Mouse (Mus musculus) midbrain, embryonic 13.5 days (tissue): ENCODE measurements around the gene Slc35g1. TPM values are rescaled to one million over a fixed set of nuclear protein-coding genes. Genes with fewer than 3 reads are reported as not detected.
"Not testable (repeated sequence)": the region's sequence is repeated elsewhere in the genome, so short reads cannot be mapped to it uniquely, and the experiment has no call there.

Experiments
- ATAC-seq: fragments of 200-750 bp; cut with Nextera tagmentation; 2 replicates; pipeline ENCODE4 v1.8.0; 2017; ENCODE audit warnings: mild to moderate bottlenecking, moderate TSS enrichment, moderate library complexity
- H3K27ac ChIP-seq: fragments of 300-500 bp; sonication (generic); 2 replicates; pipeline ENCODE4 v1.5.1; 2015; ENCODE audit warnings: inconsistent platforms, mild to moderate bottlenecking, moderate library complexity
- H3K27me3 ChIP-seq: fragments of 300-500 bp; sonication (generic); 2 replicates; pipeline ENCODE4 v1.6.1; 2015; ENCODE audit warnings: mild to moderate bottlenecking, inconsistent platforms
- H3K36me3 ChIP-seq: fragments of 300-500 bp; sonication (generic); 2 replicates; pipeline ENCODE4 v1.6.1; 2015; ENCODE audit warnings: mild to moderate bottlenecking, inconsistent platforms
- H3K4me1 ChIP-seq: fragments of 300-500 bp; sonication (generic); replicated peaks from 2 replicates; pipeline ENCODE4 v1.6.1; 2015; ENCODE audit warnings: inconsistent platforms
- H3K4me2 ChIP-seq: fragments of 300-500 bp; sonication (generic); replicated peaks from 2 replicates; pipeline ENCODE4 v1.6.1; 2015; ENCODE audit warnings: moderate library complexity, mild to moderate bottlenecking, inconsistent platforms
- H3K4me3 ChIP-seq: fragments of 300-500 bp; sonication (generic); replicated peaks from 2 replicates; pipeline ENCODE4 v1.5.1; 2015; ENCODE audit warnings: mild to moderate bottlenecking, inconsistent platforms
- H3K9ac ChIP-seq: fragments of 300-500 bp; sonication (generic); replicated peaks from 2 replicates; pipeline ENCODE4 v1.6.1; 2015; ENCODE audit warnings: mild to moderate bottlenecking, inconsistent platforms
- H3K9me3 ChIP-seq: fragments of 300-500 bp; sonication (generic); 2 replicates; pipeline ENCODE4 v1.6.1; 2016; ENCODE audit warnings: mild to moderate bottlenecking, inconsistent platforms
- WGBS: fragments of 180-500 bp; shearing (Covaris S2); methylation state at CpG from one replicate; pipeline ENCODE4 v1.1.7; 2015; 5-methylcytosine and 5-hydroxymethylcytosine counted together
- polyA plus RNA-seq: library from polyadenylated mRNA; unstranded; fragments of >200 nt; fragmentation: Nextera tagmentation; extraction: Ambion mirVana; gene quantifications from 2 replicates; pipeline ENCODE4 v1.2.1, GENCODE M21; 2015

Slc35g1 gene
- polyA plus RNA-seq, 1 experiment from 2014 or later = 1.7 TPM

DNA sequence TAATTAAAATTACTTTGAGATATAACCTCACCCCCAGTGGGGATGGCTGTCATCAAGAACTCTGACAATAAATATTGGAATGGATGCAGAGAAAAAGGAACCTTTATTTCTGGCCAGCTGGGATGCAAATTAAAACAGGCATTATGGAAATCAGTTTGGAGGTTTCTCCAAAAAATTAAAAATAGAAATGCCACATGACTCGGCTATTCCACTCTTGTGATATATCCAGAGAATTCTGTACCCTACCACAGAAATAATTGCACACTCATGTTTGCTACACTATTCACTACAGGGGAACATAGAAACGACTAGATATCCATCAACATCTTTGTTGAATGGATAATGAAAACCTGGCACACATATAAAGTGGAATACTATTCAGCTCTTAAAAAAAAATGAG lies 33.9 kb upstream of the Slc35g1 start:
- no peak overlapping the region for H3K4me2 ChIP-seq
- H3K27ac ChIP-seq = no peak overlapping the region
- no peak for ATAC-seq
- H3K4me3 ChIP-seq = no peak overlapping the region
- no peaks in the 10 kb centered on the region for H3K27me3 ChIP-seq
- H3K9me3 ChIP-seq = no peaks in the 10 kb centered on the region
- no peak overlapping the region for H3K9ac ChIP-seq
- H3K4me1 ChIP-seq = no peaks in the 10 kb centered on the region
- no peaks in the 10 kb centered on the region for H3K36me3 ChIP-seq
- 79% methylated on average over 2 of the region's 2 CpGs for WGBS

DNA sequence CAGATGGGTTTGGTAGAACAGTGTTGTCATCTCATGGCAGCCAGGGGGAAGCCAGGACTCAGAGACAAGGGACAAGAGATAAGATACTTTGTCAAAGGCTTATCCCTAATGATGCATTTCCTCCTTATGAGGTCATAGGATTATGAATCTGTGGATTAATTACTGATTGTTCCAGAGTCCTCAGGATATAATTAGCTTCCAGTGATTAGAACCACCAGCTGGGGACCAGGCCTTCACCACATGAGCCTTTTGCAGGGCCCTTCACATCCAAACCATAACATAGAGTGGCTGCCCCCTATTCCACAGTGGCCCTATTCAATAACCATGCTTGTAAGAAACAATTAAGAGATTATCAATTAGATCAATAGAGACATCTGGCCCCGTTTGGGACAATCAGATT lies 32.4 kb upstream of the Slc35g1 start:
- Histone ChIP-seq H3K9me3 (no peaks in the 10 kb centered on the region), H3K36me3 (no peaks in the 10 kb centered on the region), H3K27me3 (no peaks in the 10 kb centered on the region), H3K9ac (no peak overlapping the region), H3K27ac (no peak overlapping the region), H3K4me2 (no peak overlapping the region), H3K4me3 (no peak overlapping the region), H3K4me1 (no peaks in the 10 kb centered on the region)
- 34% methylated on average over 1 of the region's 1 CpGs for WGBS
- peak; percentile 76 for ATAC-seq

DNA sequence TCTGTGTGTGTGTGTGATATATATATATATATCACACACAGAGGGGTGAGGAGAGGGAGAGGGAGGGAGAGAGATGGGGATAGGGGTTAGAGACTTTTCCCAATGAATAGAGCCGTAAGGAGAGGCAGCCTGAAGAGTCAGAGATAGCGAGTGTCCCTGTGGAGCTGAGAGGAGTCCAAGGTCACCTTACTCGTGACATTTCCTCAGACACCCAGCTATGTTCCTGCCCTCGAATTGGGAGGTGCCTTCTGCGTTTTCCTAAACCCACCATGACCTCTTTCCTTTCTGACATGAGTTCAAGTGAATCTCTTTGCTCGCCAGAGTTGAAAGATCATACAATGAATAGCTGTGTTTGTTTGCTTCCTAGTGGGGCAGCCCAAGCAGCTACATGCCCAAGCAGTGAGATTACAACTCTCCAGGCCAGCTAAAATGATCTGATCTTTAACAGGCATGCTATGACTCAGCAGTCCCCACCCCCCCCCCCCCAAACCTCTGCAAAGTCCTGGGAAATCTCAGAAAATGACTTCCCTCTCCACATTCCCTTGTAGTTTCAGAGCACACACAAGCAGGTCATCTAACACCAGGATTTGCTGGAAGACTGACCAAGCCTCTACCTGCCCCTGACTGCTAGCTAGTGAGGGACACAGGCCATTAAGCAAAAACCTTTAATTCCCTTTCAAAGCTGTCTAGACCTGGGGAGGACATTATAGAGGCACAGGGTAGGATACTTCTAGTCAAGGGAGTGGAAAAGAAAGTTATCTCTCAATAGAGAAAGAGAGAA lies 31.7 kb upstream of the Slc35g1 start:
- no peaks in the 10 kb centered on the region for H3K36me3 ChIP-seq
- no peak for ATAC-seq
- 41% methylated on average over 6 of the region's 6 CpGs for WGBS
- H3K4me3 ChIP-seq = no peak overlapping the region
- H3K4me1 ChIP-seq = no peaks in the 10 kb centered on the region
- H3K9ac ChIP-seq = no peak overlapping the region
- H3K27ac ChIP-seq = no peak overlapping the region
- no peaks in the 10 kb centered on the region for H3K27me3 ChIP-seq
- no peak overlapping the region for H3K4me2 ChIP-seq
- peaks cover 2% of the 10 kb centered on the region; the same call in 1 of the 2 replicates for H3K9me3 ChIP-seq

DNA sequence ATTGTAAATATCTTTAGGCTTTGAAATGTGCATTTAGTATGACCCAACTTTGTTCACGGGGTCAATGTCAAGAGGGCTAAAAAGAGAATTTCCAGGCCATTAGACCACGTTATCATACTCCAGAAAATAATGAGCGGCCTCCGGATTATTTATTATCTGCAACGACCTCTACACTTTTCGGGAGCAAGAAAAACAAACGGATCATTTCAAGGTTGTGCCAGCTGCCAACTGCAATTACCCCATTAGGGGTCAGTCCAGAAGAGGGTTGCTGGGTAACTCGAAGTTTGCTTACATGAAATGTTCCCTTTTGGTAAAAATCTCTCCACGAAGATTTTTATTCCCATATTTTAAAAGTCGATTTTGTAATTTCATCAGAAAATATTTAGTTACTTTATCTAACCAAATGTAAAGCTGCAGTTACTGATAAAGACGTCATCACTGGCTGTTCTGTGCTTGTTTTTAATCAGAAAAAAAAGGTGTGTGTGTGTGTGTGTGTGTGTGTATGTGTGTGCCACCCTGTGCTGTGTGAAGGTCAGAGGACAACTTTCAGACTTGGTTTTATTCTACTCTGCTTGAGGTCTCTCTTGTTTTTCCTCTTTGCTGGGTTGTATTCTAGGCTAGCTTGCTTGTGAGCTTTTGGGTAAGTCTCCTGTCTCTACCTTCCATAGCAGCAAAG lies 30.7 kb upstream of the Slc35g1 start:
- Histone ChIP-seq H3K4me1 (no peaks in the 10 kb centered on the region), H3K4me3 (no peak overlapping the region), H3K9ac (no peak overlapping the region), H3K27ac (no peak overlapping the region), H3K36me3 (no peaks in the 10 kb centered on the region), H3K4me2 (no peak overlapping the region), H3K9me3 (peaks cover 4% of the 10 kb centered on the region; the same call in 1 of the 2 replicates), H3K27me3 (no peaks in the 10 kb centered on the region)
- no peak for ATAC-seq
- WGBS = 76% methylated on average over 11 of the region's 11 CpGs

DNA sequence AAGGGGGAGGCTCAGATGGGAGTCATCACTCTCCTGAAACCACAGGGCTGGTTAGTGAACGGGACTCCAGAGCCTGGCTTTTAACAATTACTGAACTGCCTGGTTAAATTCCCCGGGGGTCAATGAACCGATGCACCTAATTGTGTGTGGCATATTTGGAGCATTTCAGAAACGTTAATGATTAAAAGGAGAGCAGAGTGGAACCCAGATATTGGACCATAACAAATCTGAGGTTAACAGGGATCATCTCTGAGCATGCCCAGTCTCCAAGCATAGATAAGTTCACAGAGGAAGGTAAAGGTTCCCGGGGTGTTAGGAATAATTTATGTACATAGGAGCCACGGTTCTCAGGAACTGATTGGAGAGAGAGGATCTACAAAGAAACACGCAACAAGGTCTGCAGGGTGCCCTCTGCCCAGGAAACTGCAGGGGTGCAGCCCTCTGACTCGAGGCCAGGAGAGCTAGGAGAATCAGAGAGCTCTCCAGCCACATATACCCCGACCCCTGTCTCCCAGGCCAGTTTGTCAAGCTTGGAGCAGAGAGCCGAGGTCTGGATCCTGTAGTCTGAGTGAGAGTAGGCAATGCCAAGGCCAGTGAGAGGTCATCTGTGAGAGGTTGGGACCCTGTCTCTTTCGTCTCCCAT lies 23.2 kb upstream of the Slc35g1 start:
- H3K36me3 ChIP-seq = no peaks in the 10 kb centered on the region
- no peak overlapping the region for H3K9ac ChIP-seq
- peaks cover 4% of the 10 kb centered on the region; the same call in 1 of the 2 replicates for H3K9me3 ChIP-seq
- no peak overlapping the region for H3K4me2 ChIP-seq
- H3K27me3 ChIP-seq = peaks cover 15% of the 10 kb centered on the region; the same call in 1 of the 2 replicates
- H3K27ac ChIP-seq = no peak overlapping the region
- peaks cover 3% of the 10 kb centered on the region; the same call in 1 of the 2 replicates for H3K4me1 ChIP-seq
- no peak for ATAC-seq
- no peak overlapping the region for H3K4me3 ChIP-seq
- 38% methylated on average over 11 of the region's 11 CpGs for WGBS

DNA sequence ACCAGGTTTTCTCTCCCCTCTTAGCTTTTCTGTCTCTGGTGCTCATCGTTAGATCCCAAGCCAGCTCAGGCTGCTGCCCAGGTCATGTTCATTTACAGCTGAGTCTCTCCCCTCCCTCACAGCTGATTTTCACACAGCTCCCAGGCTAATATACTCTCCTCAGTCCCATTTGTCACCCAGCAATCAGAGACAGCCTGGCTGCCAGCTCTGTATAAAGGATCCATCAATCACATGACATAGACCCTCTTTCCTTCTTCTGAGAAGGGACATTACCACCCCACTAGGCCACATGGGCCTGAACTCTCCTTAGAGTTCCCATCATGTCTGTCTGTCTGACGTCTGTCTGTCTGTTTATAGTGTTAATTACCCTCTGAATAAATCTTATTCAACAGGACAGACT lies 22.4 kb upstream of the Slc35g1 start:
- ATAC-seq = no peak
- WGBS = 47% methylated on average over 2 of the region's 2 CpGs
- Histone ChIP-seq H3K4me2 (no peak overlapping the region), H3K9me3 (peaks cover 4% of the 10 kb centered on the region; the same call in 1 of the 2 replicates), H3K9ac (no peak overlapping the region), H3K4me3 (no peak overlapping the region), H3K27ac (no peak overlapping the region), H3K27me3 (peaks cover 15% of the 10 kb centered on the region; the same call in 1 of the 2 replicates), H3K4me1 (peaks cover 3% of the 10 kb centered on the region; the same call in 1 of the 2 replicates), H3K36me3 (no peaks in the 10 kb centered on the region)

DNA sequence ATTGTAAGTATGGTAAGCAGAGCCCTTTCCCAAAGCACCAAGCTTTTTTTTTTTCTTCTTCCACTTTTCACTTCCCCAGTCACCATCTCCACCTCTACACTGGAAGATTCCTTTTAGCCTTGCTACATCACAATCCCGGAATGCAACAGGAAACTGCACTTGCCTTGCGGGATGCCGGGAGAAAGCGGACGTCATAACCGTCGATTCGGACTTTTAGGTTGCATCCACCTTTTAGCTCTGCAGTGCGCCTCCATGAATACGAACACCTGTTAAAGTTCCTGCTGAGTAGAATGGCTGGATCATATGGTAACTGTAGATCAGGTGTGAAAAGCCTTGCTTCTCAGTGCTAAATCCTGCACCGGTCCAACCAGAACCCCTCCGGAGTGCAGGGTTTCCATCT lies 12.0 kb upstream of the Slc35g1 start:
- Histone ChIP-seq H3K27me3 (no peaks in the 10 kb centered on the region), H3K27ac (no peak overlapping the region), H3K4me3 (no peak overlapping the region), H3K9ac (no peak overlapping the region), H3K4me2 (no peak overlapping the region), H3K36me3 (no peaks in the 10 kb centered on the region), H3K9me3 (no peaks in the 10 kb centered on the region), H3K4me1 (no peaks in the 10 kb centered on the region)
- ATAC-seq = no peak
- WGBS = 94% methylated on average over 12 of the region's 12 CpGs

DNA sequence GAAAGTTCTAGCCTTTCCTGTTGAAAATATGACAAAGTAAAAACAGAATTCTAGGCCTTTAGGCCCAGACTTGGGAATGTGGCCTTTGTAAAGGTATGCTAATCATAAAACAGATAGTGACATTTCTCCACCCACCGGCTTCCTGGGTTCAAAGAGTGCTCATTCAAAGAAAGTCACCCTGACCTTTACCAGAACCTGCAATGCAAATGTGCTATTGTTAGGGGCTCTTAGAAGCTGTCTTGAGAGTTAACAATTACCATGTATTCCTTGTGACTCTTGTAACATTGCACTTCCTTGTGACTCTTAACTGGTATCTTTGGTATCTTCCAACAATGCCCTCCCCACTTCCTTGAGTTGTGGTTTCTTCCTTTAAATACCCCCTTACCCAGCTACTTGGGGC lies 8.8 kb upstream of the Slc35g1 start:
- not testable (repeated sequence) for H3K4me2 ChIP-seq, H3K27ac ChIP-seq, H3K9ac ChIP-seq, ATAC-seq, H3K36me3 ChIP-seq, H3K9me3 ChIP-seq, H3K27me3 ChIP-seq, H3K4me1 ChIP-seq, H3K4me3 ChIP-seq
- 76% methylated on average over 1 of the region's 1 CpGs for WGBS

DNA sequence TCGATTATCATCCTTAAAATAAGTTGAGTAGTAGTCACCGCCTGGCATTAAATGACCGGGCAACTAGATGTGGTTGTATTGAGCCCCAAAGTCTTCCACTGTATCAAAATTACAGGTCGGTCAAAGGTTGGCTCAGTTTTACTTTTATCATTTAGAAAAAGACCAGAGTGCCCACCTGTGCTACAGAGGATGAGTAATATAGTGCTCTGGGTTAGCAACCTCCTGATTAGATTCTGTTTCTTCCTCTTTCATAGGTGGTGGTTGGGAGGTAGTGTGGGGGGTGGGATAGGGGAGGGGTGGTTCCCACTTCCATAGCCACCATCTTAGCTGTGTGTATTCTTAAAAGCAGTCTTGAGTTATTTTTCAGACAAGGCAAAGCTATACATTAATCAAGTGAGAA lies 7.9 kb upstream of the Slc35g1 start:
- H3K9ac ChIP-seq = no peak overlapping the region
- no peak overlapping the region for H3K27ac ChIP-seq
- H3K4me2 ChIP-seq = no peak overlapping the region
- WGBS = 96% methylated on average over 4 of the region's 4 CpGs
- H3K36me3 ChIP-seq = no peaks in the 10 kb centered on the region
- H3K9me3 ChIP-seq = no peaks in the 10 kb centered on the region
- no peak overlapping the region for H3K4me3 ChIP-seq
- H3K4me1 ChIP-seq = no peaks in the 10 kb centered on the region
- H3K27me3 ChIP-seq = no peaks in the 10 kb centered on the region
- no peak for ATAC-seq

DNA sequence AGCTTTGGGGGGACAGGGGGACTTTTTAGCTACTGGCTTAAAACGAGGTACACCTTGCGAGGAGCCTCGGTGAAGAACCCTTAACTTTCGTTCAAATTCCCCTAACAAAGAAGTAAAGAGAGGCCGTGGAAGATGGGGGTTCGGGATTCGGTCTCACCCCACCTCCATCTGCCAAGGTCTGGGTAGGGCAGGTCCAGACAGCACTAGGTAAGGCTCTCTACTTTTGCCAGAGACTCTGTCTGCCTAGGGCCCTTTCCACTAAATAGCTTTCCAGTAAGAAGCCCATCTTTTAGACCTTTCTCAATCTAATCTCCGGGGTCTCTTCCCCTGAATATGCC lies 822 bp downstream of the Slc35g1 start:
- 21% methylated on average over 8 of the region's 8 CpGs for WGBS
- Histone ChIP-seq H3K36me3 (no peaks in the 10 kb centered on the region), H3K9ac (peak overlapping the region; percentile 81; the same call in 1 of the 2 replicates), H3K27me3 (no peaks in the 10 kb centered on the region; the same call in 1 of the 2 replicates), H3K4me2 (peak overlapping the region; percentile 77), H3K9me3 (no peaks in the 10 kb centered on the region), H3K4me1 (peaks cover 9% of the 10 kb centered on the region), H3K27ac (no peak overlapping the region), H3K4me3 (peak overlapping the region; percentile 71)
- ATAC-seq = no peak

DNA sequence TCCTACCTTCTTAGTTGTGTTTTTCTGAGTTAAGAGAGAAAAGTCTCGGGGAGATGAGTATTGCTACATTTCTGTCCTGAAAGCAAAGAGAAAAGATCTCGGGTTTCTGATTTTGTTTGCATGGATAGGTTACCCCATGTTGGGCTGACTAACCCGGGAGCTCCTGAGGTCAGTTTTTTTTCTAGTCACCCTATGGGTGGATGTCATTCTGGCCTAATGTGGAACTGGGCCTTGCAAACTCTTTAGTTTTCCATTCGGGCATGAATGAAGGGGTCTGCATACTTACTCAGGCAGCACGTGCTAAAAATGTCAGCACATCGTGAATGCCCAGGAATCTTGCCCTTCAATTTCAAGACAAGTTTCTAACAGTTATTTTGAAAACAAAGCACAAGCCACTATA lies 1.2 kb downstream of the Slc35g1 start:
- WGBS = 26% methylated on average over 6 of the region's 6 CpGs

DNA sequence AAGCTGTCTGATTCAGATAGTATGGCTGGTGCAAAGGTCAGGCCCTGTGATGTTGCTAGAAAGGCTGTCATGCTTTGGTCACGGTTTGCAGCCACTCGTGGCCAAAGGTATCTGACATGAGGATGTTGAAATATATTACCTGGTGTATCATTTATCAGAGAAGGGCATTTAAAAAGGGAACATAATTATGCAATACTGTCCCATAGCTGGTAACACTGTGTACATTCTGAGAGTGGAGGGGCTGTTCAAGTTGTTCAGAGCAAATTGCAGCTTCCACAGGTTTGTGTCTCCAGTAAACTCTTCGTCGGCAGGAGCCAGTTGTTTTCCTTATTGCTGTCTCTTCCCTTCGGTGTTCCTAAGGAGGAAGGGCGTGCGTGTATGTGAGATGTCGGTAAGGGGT lies 3.2 kb downstream of the Slc35g1 start:
- Histone ChIP-seq H3K27ac (no peak overlapping the region), H3K9me3 (no peaks in the 10 kb centered on the region), H3K4me2 (no peak overlapping the region), H3K36me3 (no peaks in the 10 kb centered on the region), H3K27me3 (no peaks in the 10 kb centered on the region; the same call in 1 of the 2 replicates), H3K9ac (no peak overlapping the region), H3K4me1 (peaks cover 9% of the 10 kb centered on the region), H3K4me3 (no peak overlapping the region)
- ATAC-seq = no peak
- WGBS = 92% methylated on average over 8 of the region's 8 CpGs

More for the DNA sequence above, 1.2 kb downstream of the Slc35g1 start:
- H3K4me1 ChIP-seq = peaks cover 9% of the 10 kb centered on the region
- peak overlapping the region; percentile 77 for H3K4me2 ChIP-seq
- no peaks in the 10 kb centered on the region; the same call in 1 of the 2 replicates for H3K27me3 ChIP-seq
- ATAC-seq = no peak
- peak overlapping the region; percentile 71; the same call in 1 of the 2 replicates for H3K4me3 ChIP-seq
- no peak overlapping the region for H3K27ac ChIP-seq
- no peaks in the 10 kb centered on the region for H3K36me3 ChIP-seq
- no peaks in the 10 kb centered on the region for H3K9me3 ChIP-seq
- no peak overlapping the region for H3K9ac ChIP-seq
